Mouse (Mus musculus) lung, adult 18-20 months (tissue): Measurements from ENCODE around the gene Trpm1.
"Not testable (repeated sequence)": the region's sequence is repeated elsewhere in the genome, so short reads cannot be mapped to it uniquely, and the experiment has no call there.

Experiments
- DNase-seq, 2 experiments: peaks; one replicate each; pipeline ENCODE4 v3.0.0; 2022; ENCODE audit warnings: mixed read lengths in 2 of 2

Trpm1 gene

DNA sequence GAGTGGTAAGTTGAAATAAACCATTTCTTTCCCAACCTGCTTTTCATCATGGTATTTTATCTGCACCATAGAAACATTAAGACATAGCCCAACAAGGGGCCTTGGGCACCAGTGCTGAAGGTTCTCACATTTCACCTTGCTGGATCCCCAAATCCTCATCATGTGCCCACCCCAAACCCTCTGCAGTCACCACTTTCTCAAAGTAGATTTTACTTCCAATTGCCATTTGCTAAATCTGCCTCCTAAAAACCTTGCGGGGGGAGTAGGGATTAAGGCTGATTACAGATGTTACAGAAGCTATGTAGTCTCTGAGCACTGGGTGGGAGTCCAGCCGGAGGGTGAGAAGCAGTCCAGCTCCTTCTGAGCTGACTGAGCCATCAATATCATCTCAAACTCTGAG lies at the start of gene Trpm1:
Gene Trpm1 (plus strand): TSS at position 301 of the 400 bp plus-strand sequence.
- no peak for DNase-seq

DNA sequence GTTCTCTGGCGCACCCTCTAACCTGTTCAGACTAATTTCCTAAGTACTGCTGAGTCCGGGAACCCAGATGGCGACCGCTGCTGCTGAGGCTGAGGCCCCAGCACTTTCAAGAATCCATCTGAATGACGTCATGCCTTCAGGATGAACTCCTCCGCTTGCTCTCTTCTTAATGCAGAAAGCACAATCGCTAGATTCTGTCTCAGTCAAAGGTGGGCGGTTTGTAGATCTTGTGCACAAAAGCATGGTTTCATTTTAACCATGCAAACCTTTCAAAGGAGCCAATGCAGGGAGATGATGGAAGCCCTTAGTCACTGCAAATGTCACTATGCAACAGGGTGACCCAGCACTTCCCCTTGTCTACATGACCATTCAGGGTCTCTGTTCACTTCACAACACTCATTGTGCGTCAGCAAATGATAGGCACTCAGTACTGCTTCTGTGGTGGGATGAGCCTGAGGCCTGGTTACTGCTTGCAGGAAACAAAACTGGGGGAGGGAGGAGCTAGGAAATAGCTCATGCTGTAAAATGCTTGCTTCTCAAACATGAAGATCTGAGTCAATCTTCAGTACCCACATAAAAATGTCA lies 31.4 kb upstream of the Trpm1 start:
- DNase-seq, result no peak

DNA sequence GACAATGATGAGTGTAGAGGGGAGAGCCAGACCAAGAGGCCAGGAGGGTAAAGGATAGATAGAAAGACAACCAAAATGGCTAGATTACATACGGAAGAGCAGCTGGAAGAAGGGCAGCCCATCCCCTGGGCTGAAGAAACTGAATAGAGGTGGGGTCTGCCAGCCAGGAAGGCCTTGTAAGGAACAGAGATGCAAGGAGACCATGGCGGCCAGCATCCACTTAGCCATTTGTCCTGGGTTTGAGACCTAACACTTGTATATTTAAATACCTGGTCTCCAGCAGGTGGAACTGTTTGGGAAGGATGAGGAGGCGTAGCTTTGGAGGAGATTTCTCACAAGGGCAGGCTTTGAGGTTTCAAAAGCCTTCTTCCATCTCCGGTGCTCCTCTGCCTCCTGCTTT lies 29.9 kb upstream of the Trpm1 start:
- no peak for DNase-seq

DNA sequence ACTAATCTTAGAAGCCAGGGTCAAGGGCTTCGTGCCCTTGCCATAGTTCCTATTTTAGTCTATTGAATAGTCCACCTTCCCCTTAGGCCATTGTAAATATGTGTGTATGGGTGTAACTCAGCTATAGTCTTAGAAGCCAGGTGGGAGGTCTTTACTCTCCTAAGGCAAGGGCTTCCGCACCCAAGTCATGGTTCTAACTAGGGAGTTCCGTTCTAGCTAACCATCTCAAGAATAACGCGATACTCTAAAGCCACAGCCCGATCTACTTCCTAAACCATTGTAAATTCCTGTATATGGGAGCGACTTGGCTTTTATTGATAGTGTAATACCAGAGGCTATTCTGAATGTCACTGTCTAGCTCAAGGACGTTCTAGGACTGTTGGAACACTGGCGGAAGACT lies 27.6 kb upstream of the Trpm1 start:
- DNase-seq, result not testable (repeated sequence)

DNA sequence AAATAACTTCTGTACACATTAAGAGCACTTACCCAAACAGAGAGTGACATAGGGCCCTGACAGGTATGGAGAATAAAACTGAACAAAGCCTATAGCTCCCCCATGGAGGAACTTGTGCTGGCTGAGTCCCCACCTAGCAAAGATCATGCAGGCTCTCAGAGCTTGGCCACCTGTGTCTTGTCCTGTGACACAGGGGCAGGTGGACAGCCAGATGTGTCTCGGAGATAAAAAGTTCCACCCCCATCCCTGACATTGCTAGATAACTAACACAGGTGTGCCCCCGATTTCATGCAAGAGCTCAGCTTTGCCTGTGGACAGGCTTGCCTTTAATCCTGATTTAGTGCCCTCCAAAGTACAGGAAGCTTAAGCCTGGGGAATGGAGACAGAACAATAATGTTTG lies 13.8 kb upstream of the Trpm1 start:
- no peak for DNase-seq

DNA sequence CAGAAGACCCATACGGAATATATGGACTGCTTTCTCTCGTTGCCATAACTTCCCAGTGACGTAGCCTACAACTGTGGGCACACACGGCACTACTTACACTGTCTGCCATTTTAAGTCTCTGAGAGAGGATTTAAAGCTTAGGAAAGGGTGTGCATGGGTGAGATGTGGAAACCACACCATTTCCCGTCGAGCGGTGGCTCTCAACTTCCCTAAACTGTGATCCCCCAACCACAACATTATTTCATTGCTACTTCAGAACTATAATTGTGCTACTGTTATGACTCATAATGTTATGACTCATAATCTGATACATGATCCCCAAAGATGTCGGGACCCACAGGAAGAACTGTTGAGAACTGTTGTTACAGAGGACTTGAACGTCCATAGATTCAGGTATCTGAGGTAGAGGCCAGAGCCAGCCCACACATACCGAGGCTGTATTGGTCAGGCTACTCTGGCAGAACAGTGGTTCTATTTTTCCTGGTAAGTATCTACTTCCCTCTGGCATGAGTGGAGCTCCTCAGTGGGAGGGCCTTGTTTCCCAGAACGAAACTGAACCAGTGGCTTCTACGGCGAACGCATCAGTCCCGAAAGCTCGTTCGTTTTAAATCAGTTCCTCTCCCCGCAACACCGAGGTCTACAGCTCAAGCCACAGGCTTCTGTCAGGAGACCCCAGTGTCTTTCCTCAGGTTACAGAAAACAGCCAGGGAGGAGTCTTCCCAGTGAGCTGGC lies 12.2 kb upstream of the Trpm1 start:
- DNase-seq, result peak; percentile 24 to 35

DNA sequence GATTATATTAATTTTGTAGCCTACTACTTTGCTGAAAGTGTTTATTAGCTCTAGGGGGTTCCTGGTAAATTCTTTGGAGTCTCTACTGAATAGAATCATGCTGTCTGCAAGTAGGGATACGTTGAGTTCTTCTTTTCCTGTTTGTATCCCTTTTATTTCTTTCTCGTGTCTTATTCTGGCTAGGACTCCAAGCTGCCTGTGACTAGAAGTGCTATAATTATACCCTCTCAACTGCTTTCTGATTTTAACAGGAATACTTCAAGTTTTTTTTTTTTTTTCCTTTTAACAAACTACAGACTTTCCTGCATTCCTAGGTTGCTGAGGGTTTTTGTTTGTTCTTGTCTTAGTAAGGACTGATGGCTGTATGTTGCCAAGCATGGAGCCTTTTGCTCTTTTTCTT lies 4.3 kb upstream of the Trpm1 start:
- no peak for DNase-seq

DNA sequence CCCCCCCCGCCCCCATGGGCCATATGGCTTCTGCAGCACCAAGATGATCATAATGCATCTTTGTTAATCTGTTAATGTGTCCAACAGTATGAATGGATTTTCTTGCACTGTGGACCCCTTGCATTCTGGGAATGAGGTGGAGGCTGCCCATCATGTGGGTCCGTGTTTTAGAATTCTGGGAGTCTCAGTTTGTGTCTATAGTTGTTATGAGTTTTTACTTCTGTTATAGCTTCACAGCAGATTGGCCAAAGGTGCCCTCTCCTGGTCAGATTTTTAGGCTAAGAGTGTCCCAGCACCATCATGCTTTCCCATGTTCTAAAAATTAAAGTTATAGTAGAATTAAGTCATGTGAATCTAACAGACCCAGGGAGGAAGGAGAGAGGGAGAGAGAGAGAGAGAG lies 3.9 kb upstream of the Trpm1 start:
- DNase-seq, result no peak

DNA sequence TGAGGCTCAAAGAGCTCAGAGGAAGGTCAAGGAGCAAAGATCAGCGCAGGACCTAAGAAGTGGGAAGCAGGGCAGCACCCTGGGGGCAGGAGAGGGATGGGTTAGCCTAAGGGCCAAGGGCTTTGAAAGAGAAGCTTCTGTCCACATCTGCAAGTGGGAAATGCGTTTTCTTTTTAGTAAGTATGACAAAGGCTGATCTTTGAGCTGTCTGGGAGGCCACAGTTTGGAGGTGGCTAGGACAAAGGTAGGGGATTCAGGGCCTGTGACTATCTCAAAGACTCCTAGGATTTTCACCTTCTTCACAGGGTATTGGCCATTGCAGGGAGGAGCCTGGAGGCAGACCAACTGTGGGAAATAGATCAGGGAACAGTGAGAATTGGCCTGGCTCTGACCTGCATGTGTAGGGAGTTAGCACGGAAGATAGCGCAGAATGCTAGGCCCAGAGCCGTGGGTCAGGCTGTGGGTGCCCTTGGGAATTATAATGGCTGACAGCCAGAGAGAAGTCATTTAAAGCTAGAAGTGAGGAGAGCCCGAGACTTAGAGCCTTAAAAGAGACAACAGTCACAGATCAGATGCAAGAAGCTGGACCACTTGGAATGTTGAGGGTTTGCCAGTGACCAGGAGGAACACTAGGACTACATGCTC lies 3.1 kb upstream of the Trpm1 start:
- no peak for DNase-seq

DNA sequence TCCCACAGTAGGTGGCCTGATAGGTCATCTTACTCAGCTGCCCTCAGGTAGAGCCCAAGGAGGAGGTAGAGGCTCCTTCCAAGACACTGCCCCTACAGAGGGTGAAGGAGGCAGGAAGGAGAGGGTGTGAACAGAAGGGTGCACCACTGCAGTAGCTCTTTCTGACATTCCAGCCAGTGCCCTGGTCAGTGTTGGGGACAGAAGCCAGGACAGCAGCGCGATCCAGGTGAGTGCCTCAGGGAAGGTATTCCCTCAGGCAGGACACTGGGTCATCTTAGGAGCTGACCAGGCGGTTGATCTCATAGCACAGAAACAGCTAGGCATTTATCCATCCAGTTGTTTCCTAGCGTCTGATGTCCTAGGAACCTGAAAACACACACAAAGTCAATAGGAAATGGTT lies 1.6 kb downstream of the Trpm1 start:
- DNase-seq, result no peak

DNA sequence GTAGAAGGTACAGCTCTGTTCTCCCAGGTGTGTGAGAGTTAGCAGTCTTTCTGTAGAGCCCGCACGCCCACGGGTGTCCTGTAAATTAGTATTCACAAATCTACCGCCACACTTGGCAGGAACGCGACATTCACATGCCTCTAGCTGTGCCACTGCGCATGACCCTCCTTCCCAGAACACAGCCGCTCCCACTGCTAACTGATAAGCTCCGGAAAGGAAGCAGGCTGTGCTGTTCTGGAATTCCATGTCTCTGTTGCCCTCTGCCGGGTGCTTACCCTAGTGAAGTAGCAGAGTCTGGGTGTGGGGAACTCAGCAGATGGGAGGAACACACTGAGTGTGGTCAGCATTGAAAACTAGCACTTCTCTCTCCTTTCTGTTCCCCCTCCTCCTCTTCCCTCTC lies 2.1 kb downstream of the Trpm1 start:
- peak; percentile 95 to 96 for DNase-seq

DNA sequence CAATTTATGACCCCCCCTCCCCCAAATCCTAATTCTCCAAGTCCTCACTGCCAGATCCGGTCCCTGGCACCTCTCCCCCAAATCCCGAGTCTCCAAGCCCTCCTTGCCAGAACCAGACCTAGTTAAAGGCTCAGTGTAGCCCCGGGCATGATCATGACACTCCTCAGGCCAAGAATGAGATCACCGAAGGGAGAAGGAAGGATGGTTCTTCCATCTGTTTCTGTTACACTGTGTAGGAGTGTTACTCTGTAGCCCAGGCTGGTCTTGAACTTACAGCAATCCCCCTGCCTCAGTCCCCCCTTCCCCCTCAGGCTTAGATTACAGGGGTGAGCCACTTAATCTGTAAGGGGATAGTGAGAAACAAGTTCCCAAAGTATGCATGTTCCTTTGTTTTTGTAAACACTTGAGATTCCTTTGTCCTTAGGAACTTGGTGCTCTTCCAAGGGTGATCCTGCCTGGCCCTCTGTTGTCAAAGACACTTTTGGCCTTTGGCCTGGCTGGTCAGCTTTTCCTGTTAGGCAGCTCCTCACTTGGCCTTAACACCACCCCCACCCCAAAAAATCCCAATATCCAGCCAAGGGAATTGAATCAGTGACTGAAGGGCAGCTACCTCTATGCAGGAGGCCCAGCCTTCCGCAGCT lies 2.8 kb downstream of the Trpm1 start:
- DNase-seq, result peak; percentile 82 to 89

DNA sequence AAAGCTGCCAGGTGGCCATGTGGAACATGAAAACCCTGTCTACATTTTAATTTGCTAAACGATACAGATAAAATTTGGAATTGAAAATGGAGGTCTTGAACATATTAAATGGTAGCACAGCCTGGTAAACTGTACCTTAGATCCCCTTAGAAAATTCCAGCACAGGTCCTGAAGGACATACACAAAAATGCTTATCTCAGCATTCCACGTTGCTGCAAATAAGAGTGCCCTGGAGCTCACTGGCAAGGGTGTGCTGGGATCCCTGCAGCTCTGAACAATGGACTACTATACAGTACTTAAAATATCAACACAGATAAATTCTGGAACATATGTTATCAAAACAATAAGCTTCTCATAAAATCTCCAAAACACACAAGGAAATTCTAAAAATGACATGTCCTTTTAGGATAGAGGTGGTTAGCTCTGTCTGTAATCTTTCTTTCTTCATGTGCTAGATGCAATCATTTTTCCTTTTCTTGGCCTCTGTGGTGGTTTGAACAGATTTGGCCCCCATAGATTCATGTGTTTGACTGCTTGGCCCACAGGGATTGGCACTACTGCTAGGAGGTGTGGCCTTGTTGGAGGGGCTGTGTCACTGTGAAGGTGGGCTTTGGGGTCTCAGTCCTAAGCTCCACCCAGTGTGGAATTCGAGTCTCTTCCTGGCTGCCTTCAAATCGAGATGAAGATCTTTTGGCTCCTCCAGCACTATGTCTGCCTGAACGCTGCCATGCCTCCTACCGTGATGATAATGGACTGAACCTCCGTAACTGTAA lies 3.5 kb downstream of the Trpm1 start:
- DNase-seq, result no peak

DNA sequence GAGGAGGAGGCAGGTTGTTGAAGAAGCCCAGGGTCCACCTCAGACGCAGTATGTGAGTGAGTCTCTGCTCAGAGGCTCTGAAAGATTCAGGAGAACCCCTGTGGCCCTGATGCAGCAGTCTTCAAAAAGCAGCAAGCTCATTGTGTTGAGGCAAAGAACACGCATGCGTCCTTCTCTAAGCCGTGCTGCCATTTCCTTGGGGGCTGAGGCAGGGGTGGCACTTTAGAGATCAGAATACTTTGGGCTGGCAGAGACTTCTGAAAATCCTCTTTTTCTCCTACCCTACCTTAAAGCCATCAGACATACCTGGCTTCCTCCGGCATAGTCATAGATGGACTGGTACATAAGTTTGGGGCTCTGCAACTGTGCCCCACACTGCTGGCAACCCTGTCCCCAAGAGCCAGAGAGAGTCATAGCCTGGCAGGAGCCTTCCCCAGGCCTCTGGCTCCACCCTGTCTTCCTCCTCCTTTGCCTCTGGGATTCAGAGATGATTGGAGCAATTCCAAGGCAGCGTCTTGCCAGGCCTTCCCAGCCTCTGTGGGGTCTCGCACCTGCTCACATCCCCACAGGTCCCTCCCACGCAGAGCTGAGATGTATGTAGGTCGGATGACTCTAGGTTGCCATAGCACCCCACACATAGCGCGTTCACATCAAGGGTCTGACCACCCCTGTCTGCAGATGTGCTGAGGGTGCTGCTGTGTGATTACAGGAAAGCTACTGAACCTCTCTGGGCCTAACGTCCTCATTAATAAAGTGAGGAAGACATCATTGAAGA lies 4.8 kb downstream of the Trpm1 start:
- peak in 1 of 2 experiments; percentile 41 for DNase-seq

DNA sequence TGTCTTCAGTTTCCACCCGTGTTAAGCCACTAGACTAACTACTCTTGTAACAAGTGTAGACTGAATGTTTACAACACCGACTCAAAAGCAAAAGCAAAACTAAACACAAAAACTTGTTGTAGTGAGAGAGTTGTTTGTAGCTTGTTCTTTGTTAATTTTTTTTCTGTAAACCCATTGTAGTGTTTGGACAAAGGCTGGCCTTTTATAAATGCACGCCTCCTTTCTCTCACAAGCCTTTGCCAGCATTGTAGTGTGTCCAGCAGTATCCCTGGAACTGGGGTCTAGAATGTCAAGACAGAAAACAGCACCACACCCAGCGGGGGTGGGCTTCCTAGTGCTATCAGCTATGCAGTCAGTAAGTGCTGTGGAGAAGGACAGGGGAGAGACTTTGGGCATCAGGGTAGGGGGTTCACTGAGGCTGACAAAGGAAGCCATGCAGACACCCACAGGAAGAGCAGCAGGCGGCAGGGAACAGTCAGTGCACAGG lies 5.5 kb downstream of the Trpm1 start:
- DNase-seq, result peak in 1 of 2 experiments; percentile 50

DNA sequence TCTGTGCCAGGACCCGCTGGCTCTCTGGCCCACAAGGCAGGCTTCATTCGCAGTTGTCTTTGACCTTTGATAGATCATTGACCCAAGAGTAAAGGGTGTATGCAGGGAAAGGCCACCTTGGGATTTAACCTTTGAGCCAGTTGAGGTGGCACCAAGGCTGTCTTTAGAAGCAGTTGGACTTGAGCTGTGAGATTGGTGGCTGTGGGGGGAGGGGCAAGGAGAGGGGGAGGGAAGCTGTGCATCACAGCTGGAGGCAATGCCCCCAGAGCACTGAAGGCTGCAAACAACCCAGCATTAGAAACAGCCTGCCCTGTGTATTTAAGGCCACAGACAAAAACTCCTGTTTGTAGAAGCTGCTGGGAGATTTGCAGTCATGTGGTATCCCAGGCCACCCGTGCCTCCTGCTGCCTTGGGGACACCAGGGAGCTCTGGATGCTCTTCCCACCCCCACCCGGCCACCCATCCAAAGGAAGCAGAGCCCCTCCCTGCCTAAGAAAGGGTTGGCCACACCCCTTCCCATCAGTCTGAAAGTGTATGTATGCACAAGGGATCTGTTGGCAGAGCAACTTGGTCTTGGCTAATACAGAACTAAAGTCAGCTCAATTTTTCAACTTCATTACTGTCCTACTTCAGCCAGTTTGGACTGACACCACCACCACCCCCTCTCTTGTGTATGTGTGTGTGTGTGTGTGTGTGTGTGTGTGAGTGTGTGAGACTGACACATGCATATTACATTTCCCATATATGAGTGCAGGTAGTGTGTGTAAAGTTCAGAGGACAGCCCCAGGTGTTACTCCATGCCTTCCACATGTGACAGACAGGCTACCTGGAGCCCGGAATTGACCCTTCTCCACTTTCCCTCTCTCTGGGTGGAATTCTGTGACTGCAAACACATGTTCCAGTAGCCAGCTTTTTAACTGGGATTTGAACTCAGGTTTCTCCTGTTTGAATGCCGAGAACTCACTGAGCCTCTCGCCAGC lies 6.3 kb downstream of the Trpm1 start:
- DNase-seq, result peak; percentile 44 to 77

DNA sequence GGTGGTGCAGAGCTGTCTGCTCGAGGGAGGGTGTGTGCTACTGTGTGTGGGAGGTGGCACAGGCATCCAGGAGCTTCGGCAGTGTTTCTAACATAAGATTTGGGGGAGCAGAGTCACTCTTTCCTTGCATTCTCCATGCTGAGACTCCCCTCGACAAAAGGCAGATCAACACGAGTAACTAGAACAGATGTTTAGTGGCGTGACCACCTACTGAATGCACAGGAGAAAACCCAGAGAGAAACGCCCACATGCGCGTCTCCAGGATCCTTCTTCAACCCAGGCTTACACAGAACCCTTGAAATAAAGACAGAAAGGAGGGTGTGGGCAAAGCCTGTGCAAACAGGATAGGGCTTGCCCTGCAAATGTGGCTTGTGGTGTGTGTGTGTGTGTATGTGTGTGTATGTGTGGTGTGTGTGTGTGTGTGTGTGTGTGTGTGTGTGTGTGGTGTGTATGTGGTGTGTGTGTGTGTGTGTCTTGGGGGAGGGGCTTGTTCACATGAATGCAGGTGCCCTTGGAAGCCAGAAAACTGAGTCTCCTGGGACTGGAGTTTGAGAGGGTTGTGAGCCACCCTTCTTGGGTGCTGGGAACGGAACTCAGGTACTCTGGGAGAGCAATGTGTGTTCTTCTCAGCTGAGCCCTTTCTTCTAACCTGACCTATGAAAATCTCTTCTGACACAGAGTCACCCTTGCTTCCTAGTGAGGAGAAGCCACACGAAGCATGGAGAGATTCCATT lies 7.3 kb downstream of the Trpm1 start:
- DNase-seq, result no peak

DNA sequence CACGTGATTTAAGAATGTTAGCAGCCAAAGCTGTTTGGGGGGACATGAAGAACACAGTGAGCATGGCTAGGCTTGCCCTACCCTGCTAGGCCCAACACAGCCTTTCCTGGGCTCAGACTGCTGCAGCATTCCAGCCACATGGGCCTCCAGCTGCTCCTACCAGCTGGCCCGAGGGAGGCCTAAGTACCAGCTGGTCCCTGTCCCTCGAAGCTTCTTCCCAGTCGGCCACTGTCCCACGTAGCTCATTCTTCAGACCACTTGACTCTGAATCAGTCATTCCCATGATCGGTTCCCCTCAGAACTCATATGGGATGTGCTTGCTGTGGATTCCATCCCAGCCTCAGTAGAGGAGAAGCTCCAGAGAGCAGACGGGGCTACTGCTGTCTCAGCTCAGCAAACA lies 8.4 kb downstream of the Trpm1 start:
- peak in 1 of 2 experiments; percentile 34 for DNase-seq

DNA sequence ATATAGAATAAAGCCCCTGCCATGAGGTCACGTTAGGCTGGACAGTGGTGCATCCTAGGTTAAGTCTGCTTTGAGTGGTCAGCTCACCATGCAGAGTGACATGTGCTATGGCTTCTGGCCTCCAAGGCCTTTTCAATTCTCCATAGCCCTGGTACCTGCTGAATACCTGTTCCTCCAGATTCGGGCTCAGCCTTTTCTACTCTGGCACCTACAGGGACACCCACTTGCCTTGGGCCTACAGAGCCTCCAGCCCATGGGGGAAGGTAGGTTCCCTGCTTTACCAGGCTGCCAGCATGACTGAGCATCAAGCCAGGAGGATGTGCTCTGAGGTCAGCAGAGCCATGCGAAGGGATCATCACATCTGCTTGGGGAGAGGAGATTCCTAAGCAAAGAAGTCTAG lies 9.5 kb downstream of the Trpm1 start:
- DNase-seq, result no peak

DNA sequence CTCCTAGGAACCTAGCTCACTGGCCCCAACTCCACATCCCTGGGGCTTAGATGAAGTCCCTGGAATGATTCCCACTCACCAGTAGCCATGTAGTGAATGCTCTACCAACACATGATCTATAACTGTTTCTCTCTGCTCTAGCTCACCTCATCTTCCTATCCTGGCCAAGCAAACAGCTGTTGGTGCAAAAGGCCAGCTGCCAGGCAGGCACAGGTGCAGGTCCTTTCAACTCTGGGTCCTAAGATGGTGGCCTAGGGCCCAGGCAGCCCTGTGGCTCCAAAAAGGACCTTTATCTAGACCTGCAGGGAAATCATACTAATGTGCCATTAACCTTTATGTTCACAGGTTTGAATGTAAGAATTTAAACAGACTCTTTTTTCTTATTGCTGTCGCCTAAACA lies 10.3 kb downstream of the Trpm1 start:
- no peak for DNase-seq
